Mouse (Mus musculus): Measurements from ENCODE around the gene Slc25a16. TPM values are rescaled to one million over a fixed set of nuclear protein-coding genes. Genes with fewer than 3 reads are reported as not detected.

The Slc25a16 gene
- total RNA-seq (2023) = 14.9 TPM

GRCm38 (mm10) chr10:62919925-62920765 lies at the start of gene Slc25a16:
Gene Slc25a16 (plus strand): TSS chr10:62920633.

DNA sequence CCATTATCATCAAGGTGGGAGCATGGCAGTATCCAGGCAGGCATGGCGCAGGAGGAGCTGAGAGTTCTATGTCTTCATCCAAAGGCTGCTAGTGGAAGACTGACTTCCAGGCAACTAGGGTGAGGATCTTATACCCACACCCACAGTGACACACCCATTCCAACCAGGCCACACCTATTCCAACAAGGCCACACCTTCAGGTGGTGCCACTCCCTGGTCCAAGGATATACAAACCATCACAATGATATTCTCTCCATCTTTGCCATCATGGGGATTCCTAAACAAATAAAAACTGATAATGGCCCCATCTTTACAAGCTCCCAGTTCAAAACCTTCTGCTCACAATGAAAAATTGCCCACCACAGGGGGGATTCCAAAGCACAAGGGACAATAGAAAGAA lies 11.5 kb upstream of the Slc25a16 start, which contains the start of gene Tet1:
Gene Tet1, minus strand, starts transcription at position 101 of the 400 bp plus-strand sequence.

GRCm38 (mm10) chr10:62946738-62947471 lies 26.5 kb downstream of the Slc25a16 start, which contains the start of gene Dna2:
Gene Dna2 (plus strand): TSS chr10:62947026.

GRCm38 (mm10) chr10:62980039-62980954 lies 59.9 kb downstream of the Slc25a16 start, which contains the start of gene Rufy2:
Gene Rufy2 (plus strand): TSS chr10:62980223.

Other genes with a start within 250 kb of the Slc25a16 start
- 0.15 TPM for gene Stox1, start 194.5 kb upstream of the Slc25a16 start, total RNA-seq (2023)
- gene Ccar1, start 128.3 kb upstream of the Slc25a16 start, total RNA-seq (2023) = 117 TPM
- 29.4 TPM for gene Tet1, start 11.6 kb upstream of the Slc25a16 start, total RNA-seq (2023)
- 0.95 TPM for gene Dna2, start 26.4 kb downstream of the Slc25a16 start, total RNA-seq (2023)
- gene Rufy2, start 59.6 kb downstream of the Slc25a16 start, total RNA-seq (2023) = 39.6 TPM
- 76.1 TPM for gene Hnrnph3, start 103.6 kb downstream of the Slc25a16 start, total RNA-seq (2023)
- 2.1 TPM for gene Pbld2, start 103.7 kb downstream of the Slc25a16 start, total RNA-seq (2023)
- gene Pbld1, start 139.5 kb downstream of the Slc25a16 start, total RNA-seq (2023) = not detected
- gene Atoh7, start 179.0 kb downstream of the Slc25a16 start, total RNA-seq (2023) = not detected